Mouse (Mus musculus) forebrain, embryonic 16.5 days (tissue): Measurements from ENCODE around the gene Iars2. TPM values are rescaled to one million over a fixed set of nuclear protein-coding genes. Genes with fewer than 3 reads are reported as not detected.
A peak's percentile ranks its signal among the peaks of the same experiment; 100 is the strongest.

Experiments
- ATAC-seq: fragments of 200-750 bp; cut with Nextera tagmentation; 2 replicates; pipeline ENCODE4 v1.8.0; 2017; ENCODE audit warnings: mild to moderate bottlenecking, moderate library complexity
- H3K27ac ChIP-seq: fragments of 300-500 bp; sonication (generic); 2 replicates; pipeline ENCODE4 v1.5.1; 2014; ENCODE audit warnings: low read length, control low read depth
- H3K27me3 ChIP-seq: fragments of 300-500 bp; sonication (generic); replicated peaks from 2 replicates; pipeline ENCODE4 v1.6.1; 2014; ENCODE audit warnings: low read length; ENCODE audit not compliant: control insufficient read depth, insufficient read depth
- H3K36me3 ChIP-seq: fragments of 300-500 bp; sonication (generic); 2 replicates; pipeline ENCODE4 v1.6.1; 2014; ENCODE audit not compliant: control insufficient read depth, insufficient read depth
- H3K4me1 ChIP-seq: fragments of 300-500 bp; sonication (generic); replicated peaks from 2 replicates; pipeline ENCODE4 v1.6.1; 2014; ENCODE audit warnings: low read length; ENCODE audit not compliant: control insufficient read depth, insufficient read depth
- H3K4me2 ChIP-seq: fragments of 300-500 bp; sonication (generic); 2 replicates; pipeline ENCODE4 v1.6.1; 2014; ENCODE audit warnings: mild to moderate bottlenecking, low read length, control low read depth
- H3K4me3 ChIP-seq: fragments of 300-500 bp; sonication (generic); replicated peaks from 2 replicates; pipeline ENCODE4 v1.5.1; 2014; ENCODE audit warnings: mild to moderate bottlenecking, low read length, control low read depth
- H3K9ac ChIP-seq: fragments of 300-500 bp; sonication (generic); replicated peaks from 2 replicates; pipeline ENCODE4 v1.6.1; 2014; ENCODE audit warnings: low read depth, low read length, control low read depth
- H3K9me3 ChIP-seq: fragments of 300-500 bp; sonication (generic); 2 replicates; pipeline ENCODE4 v1.6.1; 2016; ENCODE audit warnings: low read length; ENCODE audit not compliant: control insufficient read depth
- WGBS: fragments of 180-500 bp; shearing (Covaris S2); extraction: QIAGEN DNeasy Blood & Tissue Kit; methylation state at CpG from one replicate; pipeline ENCODE4 v1.1.7; 2014; 5-methylcytosine and 5-hydroxymethylcytosine counted together
- polyA plus RNA-seq: library from polyadenylated mRNA; unstranded; fragments of >200 nt; fragmentation: Nextera tagmentation; extraction: Ambion mirVana; gene quantifications from 2 replicates; pipeline ENCODE4 v1.2.1, GENCODE M21; 2015

Gene Iars2
- polyA plus RNA-seq, 1 experiment from 2014 or later, result 18.2 TPM

- no peak overlapping the region for H3K9ac ChIP-seq
- peaks cover 9% of the 10 kb centered on the region for H3K4me1 ChIP-seq
- no peaks in the 10 kb centered on the region for H3K9me3 ChIP-seq
- peaks cover 31% of the 10 kb centered on the region for H3K36me3 ChIP-seq
- WGBS, result 75% methylated on average over 5 of the region's 5 CpGs
- H3K27ac ChIP-seq, result no peak overlapping the region
- no peak overlapping the region for H3K4me3 ChIP-seq
- no peak for ATAC-seq
- H3K27me3 ChIP-seq, result no peaks in the 10 kb centered on the region
- H3K4me2 ChIP-seq, result no peak overlapping the region
Measured at GRCm38 (mm10) chr1:185289231-185289630, 40.0 kb downstream of the Iars2 start.

- Histone ChIP-seq H3K9ac (no peak overlapping the region), H3K27me3 (no peaks in the 10 kb centered on the region), H3K4me2 (no peak overlapping the region), H3K27ac (no peak overlapping the region), H3K4me3 (no peak overlapping the region), H3K9me3 (no peaks in the 10 kb centered on the region), H3K36me3 (peaks cover 32% of the 10 kb centered on the region), H3K4me1 (peaks cover 11% of the 10 kb centered on the region)
- ATAC-seq, result no peak
- 94% methylated on average over 20 of the region's 20 CpGs for WGBS
Measured at GRCm38 (mm10) chr1:185287066-185287465, 42.1 kb downstream of the Iars2 start.

- H3K4me1 ChIP-seq, result peaks cover 11% of the 10 kb centered on the region
- H3K27me3 ChIP-seq, result no peaks in the 10 kb centered on the region
- H3K27ac ChIP-seq, result peak overlapping the region; percentile 48
- peaks cover 35% of the 10 kb centered on the region for H3K36me3 ChIP-seq
- H3K9me3 ChIP-seq, result no peaks in the 10 kb centered on the region
- H3K4me3 ChIP-seq, result no peak overlapping the region
- peak; percentile 85 for ATAC-seq
- 56% methylated on average over 4 of the region's 4 CpGs for WGBS
- no peak overlapping the region for H3K4me2 ChIP-seq
- no peak overlapping the region for H3K9ac ChIP-seq
Measured at GRCm38 (mm10) chr1:185285171-185285570, 44.0 kb downstream of the Iars2 start.

GRCm38 (mm10) chr1:185284740-185285139 lies 44.5 kb downstream of the Iars2 start:
- peaks cover 35% of the 10 kb centered on the region for H3K36me3 ChIP-seq
- peaks cover 11% of the 10 kb centered on the region for H3K4me1 ChIP-seq
- H3K4me3 ChIP-seq, result no peak overlapping the region
- H3K9me3 ChIP-seq, result no peaks in the 10 kb centered on the region
- peak; percentile 89 for ATAC-seq
- H3K27ac ChIP-seq, result peak overlapping the region; percentile 48
- H3K9ac ChIP-seq, result no peak overlapping the region
- H3K4me2 ChIP-seq, result no peak overlapping the region
- 40% methylated on average over 4 of the region's 4 CpGs for WGBS
- H3K27me3 ChIP-seq, result no peaks in the 10 kb centered on the region

- Histone ChIP-seq H3K4me3 (no peak overlapping the region), H3K36me3 (peaks cover 37% of the 10 kb centered on the region), H3K9ac (no peak overlapping the region), H3K4me2 (no peak overlapping the region), H3K27me3 (no peaks in the 10 kb centered on the region), H3K4me1 (peaks cover 11% of the 10 kb centered on the region), H3K9me3 (no peaks in the 10 kb centered on the region), H3K27ac (no peak overlapping the region)
- WGBS, result 92% methylated on average over 15 of the region's 15 CpGs
- ATAC-seq, result no peak
Measured at GRCm38 (mm10) chr1:185283247-185283646, 45.9 kb downstream of the Iars2 start.

GRCm38 (mm10) chr1:185282846-185283245 lies 46.4 kb downstream of the Iars2 start:
- no peak overlapping the region for H3K27ac ChIP-seq
- H3K4me3 ChIP-seq, result no peak overlapping the region
- WGBS, result 87% methylated on average over 11 of the region's 11 CpGs
- ATAC-seq, result no peak
- H3K9me3 ChIP-seq, result no peaks in the 10 kb centered on the region
- H3K4me1 ChIP-seq, result peaks cover 11% of the 10 kb centered on the region
- H3K4me2 ChIP-seq, result no peak overlapping the region
- no peaks in the 10 kb centered on the region for H3K27me3 ChIP-seq
- no peak overlapping the region for H3K9ac ChIP-seq
- H3K36me3 ChIP-seq, result peaks cover 38% of the 10 kb centered on the region

- H3K27me3 ChIP-seq, result no peaks in the 10 kb centered on the region
- 92% methylated on average over 4 of the region's 4 CpGs for WGBS
- ATAC-seq, result no peak
- no peak overlapping the region for H3K27ac ChIP-seq
- no peak overlapping the region for H3K4me2 ChIP-seq
- H3K9ac ChIP-seq, result no peak overlapping the region
- peaks cover 11% of the 10 kb centered on the region for H3K4me1 ChIP-seq
- H3K4me3 ChIP-seq, result no peak overlapping the region
- peaks cover 40% of the 10 kb centered on the region for H3K36me3 ChIP-seq
- H3K9me3 ChIP-seq, result no peaks in the 10 kb centered on the region
Measured at GRCm38 (mm10) chr1:185280616-185281015, 48.6 kb downstream of the Iars2 start.

- peaks cover 40% of the 10 kb centered on the region for H3K36me3 ChIP-seq
- no peaks in the 10 kb centered on the region for H3K9me3 ChIP-seq
- 0 out of 2 replicates have a peak, but pooled peaks cover 2% of the 10 kb centered on the region for H3K4me1 ChIP-seq
- no peak overlapping the region for H3K9ac ChIP-seq
- no peak overlapping the region for H3K4me3 ChIP-seq
- no peak overlapping the region for H3K4me2 ChIP-seq
- H3K27me3 ChIP-seq, result no peaks in the 10 kb centered on the region
- no peak for ATAC-seq
- WGBS, result 87% methylated on average over 9 of the region's 9 CpGs
- H3K27ac ChIP-seq, result no peak overlapping the region
Measured at GRCm38 (mm10) chr1:185279288-185279687, 49.9 kb downstream of the Iars2 start.

- no peak for ATAC-seq
- H3K27ac ChIP-seq, result no peak overlapping the region
- H3K9ac ChIP-seq, result no peak overlapping the region
- H3K36me3 ChIP-seq, result peaks cover 41% of the 10 kb centered on the region
- no peak overlapping the region for H3K4me2 ChIP-seq
- H3K27me3 ChIP-seq, result no peaks in the 10 kb centered on the region
- no peaks in the 10 kb centered on the region for H3K9me3 ChIP-seq
- WGBS, result 97% methylated on average over 11 of the region's 11 CpGs
- H3K4me3 ChIP-seq, result no peak overlapping the region
- H3K4me1 ChIP-seq, result no peaks in the 10 kb centered on the region
Measured at GRCm38 (mm10) chr1:185277022-185277421, 52.2 kb downstream of the Iars2 start.

- Histone ChIP-seq H3K4me1 (no peaks in the 10 kb centered on the region), H3K36me3 (peaks cover 43% of the 10 kb centered on the region), H3K9ac (no peak overlapping the region), H3K9me3 (no peaks in the 10 kb centered on the region), H3K4me2 (no peak overlapping the region), H3K27me3 (no peaks in the 10 kb centered on the region), H3K27ac (no peak overlapping the region), H3K4me3 (no peak overlapping the region)
- ATAC-seq, result no peak
- 94% methylated on average over 7 of the region's 7 CpGs for WGBS
Measured at GRCm38 (mm10) chr1:185275976-185276375, 53.2 kb downstream of the Iars2 start.
